In the genomic region with DNA sequence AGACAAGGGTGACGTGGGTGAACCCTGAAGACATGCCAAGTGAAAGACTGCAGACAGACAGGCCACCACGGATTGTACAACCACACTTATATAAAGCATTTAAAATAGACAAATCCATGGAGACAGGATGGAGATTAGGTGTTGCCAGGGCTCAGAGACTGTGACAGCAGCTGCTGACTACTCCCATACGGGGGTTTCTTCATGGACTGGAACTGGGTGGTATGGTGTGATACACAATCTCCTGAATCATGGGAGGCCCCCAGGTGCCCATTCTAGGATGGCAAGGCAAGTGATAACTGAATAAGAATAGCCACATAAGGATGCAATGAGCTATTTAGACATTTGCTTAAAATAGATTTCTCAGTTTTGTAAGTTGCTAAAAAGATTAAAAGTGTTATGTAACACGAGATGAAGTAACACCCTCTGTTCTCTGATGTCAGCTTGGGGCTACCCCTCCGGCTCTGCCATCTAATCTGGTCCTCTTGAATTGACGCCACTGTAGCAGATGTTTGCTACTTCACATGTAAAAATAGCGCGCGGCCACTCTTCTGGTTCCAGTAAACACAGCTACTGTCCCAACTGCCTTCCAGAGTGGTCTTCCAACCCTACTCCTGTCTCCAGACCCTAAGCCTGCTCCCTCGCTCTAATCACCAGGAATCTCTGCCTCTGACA, we compare ENCODE assay signal across 15 mouse cellular contexts. TPM values are rescaled to one million over a fixed set of nuclear protein-coding genes. Genes with fewer than 3 reads are reported as not detected.
DNase-seq lines count a peak whose midpoint lies in the region; TF ChIP-seq lines count a peak whose summit lies in the region.
"Had no signal": no experiment of that assay in that cellular context is flagged by ENCODE, and none has a peak within 500 bp of the region (broad histone marks: within the 10 kb centered on the region; RNA-seq: fewer than 3 reads in every experiment).

No protein-coding gene starts in this region.

- DNase-seq in gastrocnemius, adult 8-10 months (ENCODE audit: low spot score in 2 of 2) = peak; percentile 37 to 51
- DNase-seq in gastrocnemius, postnatal 10 days = no peak
- peak in 1 of 2 experiments; percentile 11 for DNase-seq in left cerebral cortex, adult 2 months (ENCODE audit: extremely low spot score in 1 of 2, low spot score in 2 of 2)
- no peak for DNase-seq in left cerebral cortex, postnatal 10 days (ENCODE audit: extremely low spot score in 1 of 2, low spot score in 2 of 2)
- peak; percentile 58 to 69 for DNase-seq in left cerebral cortex, postnatal 14 days (ENCODE audit: low spot score in 2 of 2)
- no peak for DNase-seq in lung, adult 2 months
- DNase-seq in B cell, adult 2 months = no peak
- DNase-seq: adrenal gland, postnatal 36 days; cerebellum, adult 18-20 months; liver had no signal

- 60% methylated on average over 10 of the region's 10 CpGs for whole genome bisulfite sequencing in lung, adult 2 months

- no peak for TF ChIP-seq CTCF in left cerebral cortex, adult 2 months (IDR thresholded peaks at IDR 0.05)
- TF ChIP-seq CTCF in cortical plate, adult 2 months (IDR thresholded peaks at IDR 0.05; ENCODE audit: extremely low read depth, insufficient read depth, low read length) = no peak
- TF ChIP-seq CTCF in lung, adult 2 months (IDR thresholded peaks at IDR 0.05; ENCODE audit: insufficient read depth, low read length) = no peak

- H3K27ac ChIP-seq in left cerebral cortex, adult 2 months = peak overlapping the region; percentile 80
- H3K27ac ChIP-seq in cortical plate, adult 2 months (ENCODE audit: insufficient read depth, low read length) = 0 out of 2 replicates have a peak overlapping the region, but pooled peaks have one; percentile 2
- H3K27ac ChIP-seq: hindbrain, embryonic 13.5 days; kidney, postnatal 0 days; lung, embryonic 15.5 days had no signal

- no peak for TF ChIP-seq POLR2A in cortical plate, adult 2 months (IDR thresholded peaks at IDR 0.05; ENCODE audit: extremely low read depth, insufficient read depth, low read length)
- no peak for TF ChIP-seq POLR2A in lung, adult 2 months (IDR thresholded peaks at IDR 0.05; ENCODE audit: borderline replicate concordance, extremely low read depth, low read depth, low read length)

- no peak overlapping the region for H3K4me3 ChIP-seq in left cerebral cortex, adult 2 months
- H3K4me3 ChIP-seq in cortical plate, adult 2 months (ENCODE audit: insufficient read depth, low read length) = no peak overlapping the region
- no peak overlapping the region for H3K4me3 ChIP-seq in lung, adult 2 months (replicated peaks; ENCODE audit: extremely low read depth, low read depth, low read length)
- H3K4me3 ChIP-seq: hindbrain, embryonic 13.5 days; lung, embryonic 15.5 days; megakaryocyte, embryonic 14.5 days had no signal

- intact Hi-C loops in left cerebral cortex, adult 2 months (cut with DNase I) = no loop called here
- intact Hi-C loops in left cerebral cortex, postnatal 10 days (cut with DNase I) = no loop called here
- intact Hi-C loops in left cerebral cortex, postnatal 14 days (cut with DNase I) = no loop called here

- H3K4me1 ChIP-seq in cortical plate, adult 2 months (ENCODE audit: control insufficient read depth, insufficient read depth, low read length) = peaks cover 5% of the 10 kb centered on the region; the same call in 1 of the 2 replicates
- peaks cover 8% of the 10 kb centered on the region for H3K4me1 ChIP-seq in lung, adult 2 months (ENCODE audit: control insufficient read depth, insufficient read depth, low read length)

RNA-seq across cellular contexts. Expression of a gene that starts 53.0 kb away (rescaled TPM):
- 10 to 100 TPM; 69.0 to 91.3 (median 78.6) TPM for total RNA-seq in gastrocnemius, adult 8-10 months (2022)
- total RNA-seq in gastrocnemius, postnatal 10 days (2021) = 10 to 100 TPM in 1 of 2 experiments, 1 to 10 TPM in 1; 9.7 to 11.3 TPM
- 100 to 1,000 TPM; 171 to 190 TPM for total RNA-seq in left cerebral cortex, adult 2 months (2021)
- 100 to 1,000 TPM; 145 to 152 TPM for total RNA-seq in left cerebral cortex, postnatal 10 days (2021)
- polyA plus RNA-seq in cortical plate, adult 2 months (2012; rRNA removed) = 70.2 and 70.3 TPM in 2 replicates
- total RNA-seq in left cerebral cortex, postnatal 14 days (2021) = 100 to 1,000 TPM; 158 to 162 TPM
- 75.7 and 171 TPM in 2 replicates for polyA plus RNA-seq in lung, adult 2 months (2012; rRNA removed)

Comparison
In these comparisons a context has a peak if more than half of its experiments do, and no peak if none do; other contexts are left out.
1. DNase-seq: peak in gastrocnemius, adult 8-10 months (2 of 2) and left cerebral cortex, postnatal 14 days (2 of 2); none in gastrocnemius, postnatal 10 days (single experiment), left cerebral cortex, postnatal 10 days (0 of 2), lung, adult 2 months (single experiment) and B cell, adult 2 months (0 of 2).
2. RNA of a gene that starts 53.0 kb away (total RNA-seq): 171 to 190 TPM in left cerebral cortex, adult 2 months, 158 to 162 TPM in left cerebral cortex, postnatal 14 days, 145 to 152 TPM in left cerebral cortex, postnatal 10 days and 69.0 to 91.3 TPM in gastrocnemius, adult 8-10 months; 9.7 to 11.3 TPM in gastrocnemius, postnatal 10 days; every median in the first group is over 4 times any median in the second.